Mouse (Mus musculus): ENCODE measurements around the gene Tldc1.

The Tldc1 gene

DNA sequence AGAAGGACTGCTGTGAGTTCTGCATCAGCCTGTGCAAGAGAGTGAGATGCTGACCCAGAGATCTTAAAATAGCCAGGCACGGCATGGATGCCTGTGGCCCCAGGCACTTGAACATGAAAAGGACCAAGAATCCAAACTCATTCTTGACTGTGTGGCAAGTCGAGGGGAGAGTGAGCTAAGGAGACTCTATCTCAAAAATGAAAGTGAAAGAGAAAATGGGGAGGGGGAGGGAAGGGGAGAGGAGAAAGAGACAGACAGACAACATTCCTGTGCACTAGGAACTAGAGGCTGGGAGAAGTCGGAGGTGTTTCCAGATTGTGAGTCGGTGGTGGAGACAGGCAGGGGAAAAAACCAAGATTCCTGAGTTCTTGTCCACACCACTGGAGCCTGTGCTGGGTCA, 54.5 kb downstream of the Tldc1 start:
- DNase-seq (ENCODE audit: low spot score in 2 of 2): no peak

DNA sequence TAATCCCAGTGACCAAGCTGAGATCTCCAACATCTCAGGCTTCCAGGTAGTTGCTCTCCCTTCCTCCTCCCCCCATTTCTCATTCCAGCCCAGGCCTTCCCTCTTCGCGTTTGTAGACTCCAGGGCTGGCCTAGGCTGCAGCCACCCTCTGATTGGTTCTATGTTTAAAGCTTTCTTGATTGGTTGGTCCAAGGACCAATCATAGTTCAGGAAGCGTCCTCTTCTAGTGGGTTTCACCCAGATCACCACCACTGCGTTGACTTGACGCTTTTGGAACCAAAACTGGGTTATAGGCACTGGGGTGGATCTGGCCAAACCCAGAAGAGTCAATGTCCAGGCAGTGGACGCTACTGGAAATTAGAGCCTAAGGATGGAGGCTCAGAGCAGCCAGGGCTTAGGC, 55.9 kb downstream of the Tldc1 start:
- no peak for DNase-seq (ENCODE audit: low spot score in 2 of 2)

DNA sequence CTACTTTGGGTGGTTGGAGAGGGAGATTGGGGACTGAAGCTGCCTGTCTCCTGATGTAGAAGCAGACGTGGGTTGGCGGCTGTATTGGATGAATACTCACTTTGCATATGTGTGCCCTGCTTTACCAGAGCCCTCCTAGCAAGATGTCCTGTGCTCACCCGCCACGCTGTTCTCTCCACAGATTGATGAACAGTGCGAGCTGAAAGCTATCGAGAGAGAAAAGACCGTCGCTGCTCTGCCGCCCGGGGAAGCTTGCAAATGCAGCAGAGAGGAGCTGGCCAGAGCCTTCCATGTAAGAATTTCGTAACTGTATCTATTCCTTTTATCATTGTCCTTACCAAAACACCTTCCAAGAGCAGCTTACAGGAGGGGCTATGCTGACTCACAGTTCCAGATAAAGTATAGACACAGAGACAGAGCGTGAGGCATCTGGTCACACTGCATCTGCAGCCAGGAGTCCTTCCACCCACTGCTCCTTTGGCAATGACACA, 59.2 kb downstream of the Tldc1 start:
- DNase-seq (ENCODE audit: low spot score in 2 of 2): no peak

DNA sequence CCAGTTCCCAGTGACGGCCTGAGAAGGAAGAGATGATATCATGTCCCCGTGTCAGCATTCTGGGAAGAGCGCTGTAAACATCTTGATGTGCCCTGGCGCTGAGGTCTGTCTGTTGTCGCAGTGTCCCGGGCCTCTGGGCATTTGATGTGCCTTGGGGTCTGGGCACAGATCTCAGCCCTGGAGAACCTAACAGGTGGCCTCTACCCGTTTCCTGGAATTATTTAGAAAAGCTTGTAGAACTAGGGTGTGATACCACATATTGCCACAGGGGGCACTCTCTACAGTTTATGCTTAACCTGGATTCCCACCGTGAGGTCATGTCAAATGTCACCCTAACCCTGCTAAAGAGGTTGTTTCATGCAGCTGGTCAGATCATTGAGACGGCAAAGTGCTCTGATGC, 60.5 kb downstream of the Tldc1 start:
- peak in 1 of 2 experiments; percentile 20 for DNase-seq (ENCODE audit: low spot score in 2 of 2)

- DNase-seq (ENCODE audit: low spot score in 2 of 2): no peak
Observed at GRCm38 (mm10) chr8:119716730-119717299, 61.4 kb downstream of the Tldc1 start.

DNA sequence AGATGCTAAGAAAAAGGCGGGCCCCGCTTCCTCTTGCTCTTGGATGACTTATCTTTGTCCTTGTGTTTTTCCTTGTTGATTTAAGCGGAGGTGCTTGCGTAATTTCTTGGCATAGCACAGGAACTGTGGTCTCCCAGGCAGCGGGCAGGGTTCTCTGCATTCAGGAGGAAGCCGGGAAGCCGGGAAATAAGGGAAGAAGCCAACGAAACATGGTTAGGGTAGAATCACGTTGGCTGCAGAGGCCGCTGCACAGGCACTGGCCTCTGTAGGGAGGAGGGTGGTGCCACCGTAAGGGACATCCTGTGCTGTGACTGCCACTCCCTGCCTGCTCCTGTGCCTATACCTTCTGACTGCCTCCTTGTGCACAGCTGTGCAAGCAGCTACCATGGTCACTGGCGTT, 63.0 kb downstream of the Tldc1 start:
- DNase-seq (ENCODE audit: low spot score in 2 of 2): no peak

DNA sequence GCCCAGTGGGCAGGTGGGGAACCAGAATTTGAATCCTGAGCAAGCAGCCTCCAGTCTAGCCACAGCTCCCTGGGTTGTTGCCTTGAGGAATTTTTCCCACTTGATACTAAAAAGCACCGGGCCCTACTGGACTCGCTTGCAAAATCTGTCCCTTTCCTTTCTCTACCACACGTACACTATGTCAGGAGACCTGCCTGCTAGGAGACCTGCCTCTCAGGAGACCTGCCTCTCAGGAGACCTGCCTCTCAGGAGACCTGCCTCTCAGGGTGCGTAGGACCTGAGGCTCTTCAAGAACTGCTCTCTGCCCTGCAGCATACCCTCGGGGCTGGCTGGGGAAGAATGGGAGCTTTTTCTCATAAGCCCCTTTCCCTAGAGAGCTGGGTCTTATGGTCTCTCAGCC, 64.8 kb downstream of the Tldc1 start:
- no peak for DNase-seq (ENCODE audit: low spot score in 2 of 2)

- DNase-seq (ENCODE audit: low spot score in 2 of 2): no peak
Observed at GRCm38 (mm10) chr8:119712226-119712625, 66.0 kb downstream of the Tldc1 start.
